Mouse (Mus musculus) kidney, adult 2 months (tissue): Measurements from ENCODE around the gene Gbp6. TPM values are rescaled to one million over a fixed set of nuclear protein-coding genes. Genes with fewer than 3 reads are reported as not detected.
A peak's percentile ranks its signal among the peaks of the same experiment; 100 is the strongest.
"Not testable (repeated sequence)": the region's sequence is repeated elsewhere in the genome, so short reads cannot be mapped to it uniquely, and the experiment has no call there.

Source experiments
- DNase-seq: peaks from one replicate; pipeline ENCODE4 v3.0.0; 2021
- H3K27ac ChIP-seq: fragments of 200-500 bp; 2 replicates; pipeline ENCODE4 v1.5.1; 2012; ENCODE audit warnings: low read depth, low read length, control low read depth, inconsistent platforms; ENCODE audit not compliant: insufficient read depth
- H3K27me3 ChIP-seq: fragments of 200-500 bp; replicated peaks from 2 replicates; pipeline ENCODE4 v1.6.1; 2012; ENCODE audit warnings: mild to moderate bottlenecking, moderate library complexity, low read length, inconsistent platforms; ENCODE audit not compliant: control insufficient read depth, insufficient read depth
- H3K36me3 ChIP-seq: fragments of 200-500 bp; 2 replicates; pipeline ENCODE4 v1.6.1; 2012; ENCODE audit warnings: mild to moderate bottlenecking, moderate library complexity, low read length, inconsistent platforms; ENCODE audit not compliant: control insufficient read depth, insufficient read depth
- H3K4me1 ChIP-seq: fragments of 200-500 bp; 2 replicates; pipeline ENCODE4 v1.6.1; 2011; ENCODE audit warnings: low read length; ENCODE audit not compliant: control insufficient read depth, insufficient read depth
- H3K4me3 ChIP-seq: fragments of 200-500 bp; 2 replicates; pipeline ENCODE4 v1.5.1; 2011; ENCODE audit warnings: mild to moderate bottlenecking, low read depth, low read length, control low read depth; ENCODE audit not compliant: insufficient read depth
- CTCF ChIP-seq: fragments of 200-500 bp; conservative IDR thresholded peaks from 2 replicates; pipeline ENCODE4 v1.5.1; 2011; ENCODE audit warnings: low read depth, mild to moderate bottlenecking, control low read depth, low read length, moderate library complexity, mixed read lengths; ENCODE audit not compliant: insufficient read depth, insufficient read length
- POLR2A ChIP-seq: fragments of 200-500 bp; IDR thresholded peaks from one replicate; pipeline ENCODE4 v1.6.1; 2011; ENCODE audit warnings: low read depth, low read length, control low read depth
- WGBS: fragments of 180-500 bp; shearing (Covaris S2); methylation state at CpG from one replicate; pipeline ENCODE4 v1.1.7; 2018; 5-methylcytosine and 5-hydroxymethylcytosine counted together
- polyA plus RNA-seq: library from polyadenylated mRNA; depleted of rRNA; stranded (reverse); fragments of >200 nt; gene quantifications from 2 replicates; pipeline ENCODE4 v1.2.3, GENCODE M21; 2012; rRNA removed

The Gbp6 gene
- polyA plus RNA-seq: 3.5 and 4.2 TPM in 2 replicates

- H3K4me3 ChIP-seq: peak within 1 kb of the TSS; percentile 37
- not testable (repeated sequence) for H3K36me3 ChIP-seq, H3K27me3 ChIP-seq, H3K4me1 ChIP-seq
- H3K27ac ChIP-seq: peak within 1 kb of the TSS; percentile 81
- DNase-seq: peak; percentile 73
- WGBS: 29% methylated on average over 3 of the region's 3 CpGs
Observed at GRCm38 (mm10) chr5:105293226-105294165, at the start of gene Gbp6, which contains the start of gene Gm43302. Gene Gbp6 (minus strand): TSS chr5:105293698. Gene Gm43302 (minus strand): TSS chr5:105293695.

DNA sequence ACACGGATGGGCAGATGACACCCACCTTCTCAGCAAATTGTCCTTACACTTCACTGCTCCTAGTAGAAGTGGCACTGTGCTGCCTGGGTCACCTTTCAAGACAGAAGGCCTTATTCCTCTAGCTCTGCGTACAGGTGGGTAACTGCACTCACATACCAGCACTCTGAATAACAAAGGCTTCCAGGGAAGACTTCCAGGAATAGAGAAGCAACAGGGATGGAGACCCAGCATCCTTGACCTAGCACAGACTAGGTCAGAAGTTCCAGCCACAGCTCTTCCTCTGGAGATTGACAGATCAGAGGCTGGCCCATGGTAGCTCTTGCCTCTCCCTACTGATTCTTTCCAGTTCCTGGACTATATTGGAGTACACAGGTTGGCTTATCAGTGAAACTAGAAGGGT, 47.8 kb upstream of the Gbp6 start:
- no peak overlapping the region for H3K4me3 ChIP-seq
- 75% methylated on average over 2 of the region's 2 CpGs for WGBS
- H3K27ac ChIP-seq: no peak overlapping the region
- no peak for DNase-seq
- no peak for TF ChIP-seq CTCF
- TF ChIP-seq POLR2A: no peak
- no peaks in the 10 kb centered on the region for H3K4me1 ChIP-seq
- H3K27me3 ChIP-seq: no peaks in the 10 kb centered on the region
- H3K36me3 ChIP-seq: no peaks in the 10 kb centered on the region

- Histone ChIP-seq H3K27me3 (no peaks in the 10 kb centered on the region), H3K4me3 (no peak overlapping the region), H3K27ac (no peak overlapping the region), H3K4me1 (no peaks in the 10 kb centered on the region), H3K36me3 (no peaks in the 10 kb centered on the region)
- 64% methylated on average over 2 of the region's 2 CpGs for WGBS
- DNase-seq: peak; percentile 30
- TF ChIP-seq POLR2A (no peak), CTCF (0 out of 2 replicates have a peak, but pooled peaks have one; percentile 5)
Observed at GRCm38 (mm10) chr5:105322543-105322942, 29.0 kb upstream of the Gbp6 start.

DNA sequence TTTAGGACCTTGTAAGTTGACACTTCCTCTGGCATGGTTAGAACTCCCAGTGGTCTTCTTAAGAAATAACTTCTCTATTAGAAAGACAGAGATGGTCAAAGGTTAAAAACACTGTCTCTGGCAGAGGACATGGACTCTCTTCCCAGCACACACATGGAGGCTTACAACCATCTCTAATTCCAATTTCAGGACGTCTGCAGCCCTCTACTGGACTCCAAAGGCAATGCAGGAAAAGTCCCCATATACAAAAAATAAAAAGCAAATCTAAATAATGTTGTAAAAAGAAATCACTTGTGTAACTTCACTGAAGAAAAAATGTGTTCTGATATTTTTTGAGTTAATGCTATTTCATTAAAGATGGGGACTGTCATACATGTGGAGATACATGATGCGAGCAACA, 17.4 kb upstream of the Gbp6 start:
- H3K4me3 ChIP-seq: no peak overlapping the region
- H3K4me1 ChIP-seq: no peaks in the 10 kb centered on the region
- TF ChIP-seq POLR2A (no peak), CTCF (no peak)
- no peak overlapping the region for H3K27ac ChIP-seq
- no peaks in the 10 kb centered on the region for H3K36me3 ChIP-seq
- H3K27me3 ChIP-seq: no peaks in the 10 kb centered on the region
- 76% methylated on average over 2 of the region's 2 CpGs for WGBS
- no peak for DNase-seq

DNA sequence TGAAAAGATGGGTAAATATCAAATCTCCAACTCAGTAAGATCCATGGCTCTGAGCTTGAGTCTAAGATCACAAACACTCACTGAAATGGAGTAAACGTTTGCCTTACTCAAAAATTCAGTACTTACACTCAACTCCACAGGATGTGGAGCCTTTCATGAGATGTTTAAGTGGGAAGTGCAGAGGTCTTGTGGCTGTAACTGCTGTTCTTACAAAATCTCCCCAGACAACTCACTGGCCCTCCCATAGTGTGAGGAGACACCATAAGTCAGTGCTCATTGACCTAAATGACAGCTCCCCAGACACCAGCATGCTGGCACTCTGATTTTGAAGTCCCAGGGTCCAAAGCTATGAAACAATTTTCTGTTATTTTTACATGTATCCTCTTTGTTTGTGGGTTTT, 15.7 kb upstream of the Gbp6 start:
- not testable (repeated sequence) for H3K4me3 ChIP-seq, H3K4me1 ChIP-seq, DNase-seq, H3K27me3 ChIP-seq, H3K36me3 ChIP-seq, H3K27ac ChIP-seq
- 61% methylated on average over 1 of the region's 1 CpGs for WGBS

DNA sequence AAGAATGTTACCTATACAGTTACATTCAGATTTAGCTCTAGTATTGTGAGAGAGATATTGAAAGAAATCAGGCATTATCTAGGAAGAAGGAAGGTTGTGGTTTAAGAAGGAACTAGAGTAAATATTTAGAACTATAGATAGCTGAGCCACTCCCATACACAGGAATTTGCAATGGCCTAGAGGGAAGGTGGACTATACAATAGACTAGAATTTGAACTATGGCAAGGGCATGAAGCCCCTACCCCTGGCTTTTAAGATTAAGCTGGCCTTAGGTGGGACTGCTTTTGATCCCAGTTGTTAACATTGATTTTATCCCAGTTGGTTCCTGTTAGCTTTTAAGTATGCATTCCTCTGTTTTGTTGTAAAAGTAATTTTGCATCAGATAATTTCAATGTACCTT, 13.4 kb upstream of the Gbp6 start:
- H3K4me3 ChIP-seq, H3K36me3 ChIP-seq, H3K27me3 ChIP-seq, H3K27ac ChIP-seq, DNase-seq, H3K4me1 ChIP-seq: not testable (repeated sequence)

DNA sequence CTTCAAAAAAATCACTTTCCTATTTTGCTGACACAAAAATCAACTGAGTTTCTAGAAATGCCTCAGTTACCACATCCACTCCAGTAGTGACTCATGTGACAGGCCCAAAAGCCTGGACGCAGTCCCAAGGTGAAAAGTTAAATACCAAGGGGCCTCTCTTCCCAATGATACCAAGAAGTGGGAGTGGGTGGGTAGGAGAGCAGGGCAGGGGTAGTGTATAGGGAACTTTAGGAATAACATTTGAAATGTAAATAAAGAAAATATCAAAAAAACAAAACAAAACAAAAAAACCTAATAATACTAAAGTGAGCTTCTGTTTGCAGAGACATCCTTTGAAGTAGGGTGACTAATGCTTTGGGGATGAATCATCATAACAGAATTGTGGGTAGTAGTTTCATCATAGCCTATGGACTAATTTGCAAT, 12.7 kb upstream of the Gbp6 start:
- H3K4me1 ChIP-seq: no peaks in the 10 kb centered on the region
- TF ChIP-seq POLR2A (no peak), CTCF (no peak)
- no peak overlapping the region for H3K27ac ChIP-seq
- WGBS: 68% methylated on average over 1 of the region's 1 CpGs
- no peaks in the 10 kb centered on the region for H3K36me3 ChIP-seq
- DNase-seq: peak; percentile 8
- no peak overlapping the region for H3K4me3 ChIP-seq
- H3K27me3 ChIP-seq: no peaks in the 10 kb centered on the region

GRCm38 (mm10) chr5:105305671-105306070, 12.2 kb upstream of the Gbp6 start:
- not testable (repeated sequence) for H3K36me3 ChIP-seq, H3K4me3 ChIP-seq, DNase-seq, H3K27ac ChIP-seq, H3K27me3 ChIP-seq, H3K4me1 ChIP-seq
- WGBS: 95% methylated on average over 4 of the region's 4 CpGs
